Mouse (Mus musculus) MEL (cell line): ENCODE results near the gene Sowaha. TPM values are rescaled to one million over a fixed set of nuclear protein-coding genes. Genes with fewer than 3 reads are reported as not detected.

Experiments
- DNase-seq: peaks from one replicate; pipeline ENCODE4 v3.0.0; 2011; ENCODE audit warnings: low read depth, low spot score
- H3K27ac ChIP-seq: 2 replicates; pipeline ENCODE4 v1.5.1; 2012; ENCODE audit warnings: low read depth, mild to moderate bottlenecking, control low read depth, low read length, moderate library complexity; ENCODE audit not compliant: control insufficient read depth
- H3K27me3 ChIP-seq, 2 experiments: fragments of 150-350 bp in 1 of 2; sonication (generic) in 1 of 2; 2 replicates each; pipeline ENCODE4 v1.6.1; 2012; ENCODE audit warnings: low read length in 2 of 2, mild to moderate bottlenecking in 2 of 2, improper control_type of control experiment in 1 of 2, moderate library complexity in 1 of 2; ENCODE audit not compliant: insufficient read depth in 2 of 2, control insufficient read depth in 1 of 2
- H3K36me3 ChIP-seq, 2 experiments: 2 replicates each; pipeline ENCODE4 v1.6.1; 2012 to 2014; ENCODE audit warnings: low read length in 2 of 2, improper control_type of control experiment in 1 of 2, inconsistent platforms in 1 of 2, mild to moderate bottlenecking in 1 of 2; ENCODE audit not compliant: insufficient read depth in 2 of 2, control insufficient read depth in 1 of 2
- H3K4me1 ChIP-seq, 2 experiments: fragments of 150-350 bp in 1 of 2; sonication (generic) in 1 of 2; 2 replicates each; pipeline ENCODE4 v1.6.1; 2012; ENCODE audit warnings: low read length in 2 of 2, improper control_type of control experiment in 1 of 2, mild to moderate bottlenecking in 1 of 2; ENCODE audit not compliant: insufficient read depth in 2 of 2, control insufficient read depth in 1 of 2
- H3K4me3 ChIP-seq, 2 experiments: fragments of 150-350 bp in 1 of 2; sonication (generic) in 1 of 2; 2 replicates each; pipeline ENCODE4 v1.5.1; 2012; ENCODE audit warnings: low read depth in 2 of 2, low read length in 2 of 2, mild to moderate bottlenecking in 2 of 2, moderate library complexity in 2 of 2, control low read depth in 1 of 2, improper control_type of control experiment in 1 of 2; ENCODE audit not compliant: control insufficient read depth in 1 of 2, insufficient read depth in 1 of 2
- H3K79me2 ChIP-seq: 2 replicates; pipeline ENCODE4 v1.6.1; 2012; ENCODE audit warnings: mild to moderate bottlenecking, low read length, moderate library complexity; ENCODE audit not compliant: control insufficient read depth, poor library complexity, insufficient read depth
- H3K9ac ChIP-seq: 2 replicates; pipeline ENCODE4 v1.6.1; 2012; ENCODE audit warnings: low read depth, mild to moderate bottlenecking, control low read depth, low read length, moderate library complexity; ENCODE audit not compliant: control insufficient read depth, poor library complexity, severe bottlenecking
- H3K9me3 ChIP-seq: fragments of 150-350 bp; sonication (generic); replicated peaks from 2 replicates; pipeline ENCODE4 v1.6.1; 2012; ENCODE audit warnings: mild to moderate bottlenecking, low read length, improper control_type of control experiment, moderate library complexity; ENCODE audit not compliant: insufficient read depth
- BHLHE40 ChIP-seq: IDR thresholded peaks from 2 replicates; pipeline ENCODE4 v1.6.1; 2012; ENCODE audit warnings: low read depth, mild to moderate bottlenecking, inconsistent platforms, low read length, improper control_type of control experiment, borderline replicate concordance
- CHD2 ChIP-seq: IDR thresholded peaks from 2 replicates; pipeline ENCODE4 v1.6.1; 2011; ENCODE audit warnings: low read length, improper control_type of control experiment
- CTCF ChIP-seq, 3 experiments: IDR thresholded peaks in 2 of 3; conservative IDR thresholded peaks in 1 of 3; 2 replicates each; pipeline ENCODE4 v1.5.1; 2011 to 2012; ENCODE audit warnings: low read length in 3 of 3, low read depth in 2 of 3, mild to moderate bottlenecking in 2 of 3, improper control_type of control experiment in 1 of 3, inconsistent platforms in 1 of 3, mixed read lengths in 1 of 3, moderate library complexity in 1 of 3; ENCODE audit not compliant: control insufficient read depth in 1 of 3, insufficient read depth in 1 of 3, poor library complexity in 1 of 3, severe bottlenecking in 1 of 3
- E2F4 ChIP-seq: IDR thresholded peaks from 2 replicates; pipeline ENCODE4 v1.6.1; 2011; ENCODE audit warnings: low read depth, low read length, improper control_type of control experiment, borderline replicate concordance
- ELF1 ChIP-seq: IDR thresholded peaks from 2 replicates; pipeline ENCODE4 v1.6.1; 2014; ENCODE audit warnings: low read depth, mild to moderate bottlenecking, inconsistent platforms, low read length, improper control_type of control experiment, moderate library complexity
- EP300 ChIP-seq, 2 experiments: IDR thresholded peaks; 2 replicates each; pipeline ENCODE4 v1.6.1; 2011; ENCODE audit warnings: improper control_type of control experiment in 2 of 2, low read length in 2 of 2, low read depth in 1 of 2, mild to moderate bottlenecking in 1 of 2
- ETS1 ChIP-seq: IDR thresholded peaks from 2 replicates; pipeline ENCODE4 v1.6.1; 2012; ENCODE audit warnings: low read depth, mild to moderate bottlenecking, inconsistent platforms, low read length, improper control_type of control experiment, moderate library complexity
- GABPA ChIP-seq: IDR thresholded peaks from 2 replicates; pipeline ENCODE4 v1.6.1; 2012; ENCODE audit warnings: low read depth, mild to moderate bottlenecking, inconsistent platforms, low read length, improper control_type of control experiment, moderate library complexity
- GATA1 ChIP-seq: IDR thresholded peaks from 2 replicates; pipeline ENCODE4 v1.6.1; 2011; ENCODE audit warnings: low read depth, low read length, improper control_type of control experiment
- HCFC1 ChIP-seq: IDR thresholded peaks from 2 replicates; pipeline ENCODE4 v1.6.1; 2012; ENCODE audit warnings: low read depth, mild to moderate bottlenecking, inconsistent platforms, low read length, improper control_type of control experiment, moderate library complexity
- JUND ChIP-seq: IDR thresholded peaks from 2 replicates; pipeline ENCODE4 v1.6.1; 2011; ENCODE audit warnings: low read depth, mild to moderate bottlenecking, improper control_type of control experiment, low read length
- MAX ChIP-seq: IDR thresholded peaks from 2 replicates; pipeline ENCODE4 v1.6.1; 2011; ENCODE audit warnings: low read length, improper control_type of control experiment
- MAZ ChIP-seq: IDR thresholded peaks from 2 replicates; pipeline ENCODE4 v1.6.1; 2012; ENCODE audit warnings: low read depth, mild to moderate bottlenecking, inconsistent platforms, low read length, improper control_type of control experiment
- MEF2A ChIP-seq: IDR thresholded peaks from 2 replicates; pipeline ENCODE4 v1.6.1; 2014; ENCODE audit warnings: low read depth, mild to moderate bottlenecking, inconsistent platforms, low read length, improper control_type of control experiment; ENCODE audit not compliant: poor library complexity, insufficient replicate concordance, severe bottlenecking; ENCODE audit errors: extremely low read depth
- MXI1 ChIP-seq: IDR thresholded peaks from 2 replicates; pipeline ENCODE4 v1.6.1; 2011; ENCODE audit warnings: mild to moderate bottlenecking, low read depth, low read length, improper control_type of control experiment
- NELFE ChIP-seq: IDR thresholded peaks from 2 replicates; pipeline ENCODE4 v1.6.1; 2011; ENCODE audit warnings: low read depth, low read length, improper control_type of control experiment
- POLR2A ChIP-seq, 2 experiments: IDR thresholded peaks; 2 replicates each; pipeline ENCODE4 v1.6.1; 2011 to 2012; ENCODE audit warnings: low read length in 2 of 2, mild to moderate bottlenecking in 2 of 2, control low read depth in 1 of 2, improper control_type of control experiment in 1 of 2, low read depth in 1 of 2, moderate library complexity in 1 of 2; ENCODE audit not compliant: control insufficient read depth in 1 of 2, insufficient read depth in 1 of 2, poor library complexity in 1 of 2
- POLR2AphosphoS2 ChIP-seq: IDR thresholded peaks from 2 replicates; pipeline ENCODE4 v1.6.1; 2011; ENCODE audit warnings: low read length, improper control_type of control experiment
- POLR2AphosphoS5 ChIP-seq: IDR thresholded peaks from 2 replicates; pipeline ENCODE4 v1.6.1; 2012; ENCODE audit warnings: low read depth, borderline replicate concordance, mild to moderate bottlenecking, inconsistent platforms, low read length, moderate library complexity, mixed read lengths
- RAD21 ChIP-seq: IDR thresholded peaks from 2 replicates; pipeline ENCODE4 v1.6.1; 2011; ENCODE audit warnings: mild to moderate bottlenecking, low read depth, low read length, improper control_type of control experiment
- RCOR1 ChIP-seq: IDR thresholded peaks from 2 replicates; pipeline ENCODE4 v1.6.1; 2012; ENCODE audit warnings: low read depth, mild to moderate bottlenecking, inconsistent platforms, low read length, improper control_type of control experiment
- SIN3A ChIP-seq: IDR thresholded peaks from 2 replicates; pipeline ENCODE4 v1.6.1; 2012; ENCODE audit warnings: low read length, improper control_type of control experiment, inconsistent platforms
- SMC3 ChIP-seq: IDR thresholded peaks from 2 replicates; pipeline ENCODE4 v1.6.1; 2011; ENCODE audit warnings: low read depth, low read length, improper control_type of control experiment
- UBTF ChIP-seq: IDR thresholded peaks from 2 replicates; pipeline ENCODE4 v1.6.1; 2012; ENCODE audit warnings: low read depth, mild to moderate bottlenecking, inconsistent platforms, low read length, improper control_type of control experiment, moderate library complexity, borderline replicate concordance; ENCODE audit not compliant: insufficient read depth
- USF1 ChIP-seq: IDR thresholded peaks from 2 replicates; pipeline ENCODE4 v1.6.1; 2014; ENCODE audit warnings: low read depth, mild to moderate bottlenecking, inconsistent platforms, low read length, improper control_type of control experiment, moderate library complexity
- USF2 ChIP-seq, 2 experiments: IDR thresholded peaks; 2 replicates each; pipeline ENCODE4 v1.6.1; 2011 to 2012; ENCODE audit warnings: improper control_type of control experiment in 2 of 2, low read length in 2 of 2, borderline replicate concordance in 1 of 2, inconsistent platforms in 1 of 2, low read depth in 1 of 2, mild to moderate bottlenecking in 1 of 2; ENCODE audit not compliant: insufficient read depth in 1 of 2
- ZC3H11A ChIP-seq: IDR thresholded peaks from 2 replicates; pipeline ENCODE4 v1.6.1; 2012; ENCODE audit warnings: low read depth, mild to moderate bottlenecking, inconsistent platforms, low read length, improper control_type of control experiment
- ZKSCAN1 ChIP-seq: IDR thresholded peaks from 2 replicates; pipeline ENCODE4 v1.6.1; 2012; ENCODE audit warnings: low read depth, mild to moderate bottlenecking, inconsistent platforms, low read length, improper control_type of control experiment, moderate library complexity
- ZMIZ1 ChIP-seq: IDR thresholded peaks from 2 replicates; pipeline ENCODE4 v1.6.1; 2012; ENCODE audit warnings: low read depth, mild to moderate bottlenecking, inconsistent platforms, low read length, improper control_type of control experiment, moderate library complexity
- polyA plus RNA-seq, 2 experiments: library from polyadenylated mRNA; stranded (reverse) in 1 of 2; unstranded in 1 of 2; fragments of >175 nt in 1 of 2; fragments of >200 nt in 1 of 2; gene quantifications; 2 replicates each; pipeline versions ENCODE4 v1.2.1 to v1.2.4; 2012; ENCODE audit warnings: low replicate concordance in 2 of 2, low read depth in 1 of 2; ENCODE audit not compliant: insufficient read length in 2 of 2, insufficient read depth in 1 of 2, missing spikeins in 1 of 2
- total RNA-seq: library from RNA; depleted of rRNA; stranded (reverse); fragments of 300-350 nt; gene quantifications from 2 replicates; pipeline ENCODE4 v1.2.3, GENCODE M21; 2012

Sowaha gene
- total and polyA plus RNA-seq, 3 experiments, result not detected

- TF ChIP-seq MEF2A (no peak), POLR2A (IDR thresholded peaks at IDR 0.05; ENCODE audit: control insufficient read depth in 1 of 2, insufficient read depth in 1 of 2, low read depth in 1 of 2, low read length in 2 of 2, poor library complexity in 1 of 2) (no peak), HCFC1 (no peak), GATA1 (no peak), ZMIZ1 (no peak), POLR2AphosphoS2 (no peak), SMC3 (no peak), ETS1 (no peak), E2F4 (no peak), USF1 (no peak), BHLHE40 (no peak), JUND (no peak), MAX (no peak), CHD2 (no peak), CTCF (IDR thresholded peaks at IDR 0.05 in 2 of 3, conservative IDR thresholded peaks at IDR 0.05 in 1 of 3; ENCODE audit: control insufficient read depth in 1 of 3, insufficient read depth in 1 of 3, low read depth in 2 of 3, low read length in 3 of 3, poor library complexity in 1 of 3, severe bottlenecking in 1 of 3) (no peak), MAZ (no peak)
- peaks cover 6 to 10% of the 10 kb centered on the region in 2 experiments; a peak in 3 of 4 replicates for H3K4me1 ChIP-seq
- H3K27me3 ChIP-seq, result no peaks in the 10 kb centered on the region
- no peak for DNase-seq
- no peaks in the 10 kb centered on the region for H3K9me3 ChIP-seq
- no peaks in the 10 kb centered on the region for H3K79me2 ChIP-seq
- no peak overlapping the region for H3K27ac ChIP-seq
- no peak overlapping the region for H3K9ac ChIP-seq
- peaks cover 0 to 10% of the 10 kb centered on the region in 2 experiments; a peak in 2 of 4 replicates for H3K36me3 ChIP-seq
- no peak overlapping the region for H3K4me3 ChIP-seq
Observed at GRCm38 (mm10) chr11:53503738-53504137, 23.7 kb upstream of the Sowaha start.

GRCm38 (mm10) chr11:53502039-53502765, 22.1 kb upstream of the Sowaha start:
- Histone ChIP-seq H3K27me3 (no peaks in the 10 kb centered on the region), H3K9me3 (no peaks in the 10 kb centered on the region), H3K4me1 (peaks cover 5 to 6% of the 10 kb centered on the region in 2 experiments; a peak in 2 of 4 replicates), H3K9ac (no peak overlapping the region), H3K79me2 (no peaks in the 10 kb centered on the region), H3K36me3 (peaks cover 0 to 9% of the 10 kb centered on the region in 2 experiments; a peak in 2 of 4 replicates), H3K4me3 (no peak overlapping the region), H3K27ac (no peak overlapping the region)
- DNase-seq, result peak; percentile 56
- TF ChIP-seq UBTF (no peak), GABPA (no peak), ZC3H11A (peak; percentile 72), POLR2AphosphoS2 (no peak), MAZ (no peak), RCOR1 (no peak), MAX (0 out of 2 replicates have a peak, but pooled peaks have one; percentile 23), BHLHE40 (peak; percentile 86), ZMIZ1 (no peak), SIN3A (peak; percentile 51; the same call in 1 of the 2 replicates), SMC3 (peak; percentile 63), POLR2AphosphoS5 (no peak), CHD2 (peak; percentile 86), USF2 (IDR thresholded peaks at IDR 0.05; ENCODE audit: borderline replicate concordance in 1 of 2, insufficient read depth in 1 of 2, low read depth in 1 of 2, low read length in 2 of 2) (no peak), MXI1 (0 out of 2 replicates have a peak, but pooled peaks have one; percentile 46), ZKSCAN1 (no peak), RAD21 (peak; percentile 56), HCFC1 (no peak), NELFE (no peak), ETS1 (no peak), ELF1 (no peak), EP300 (IDR thresholded peaks at IDR 0.05; ENCODE audit: low read depth in 1 of 2, low read length in 2 of 2) (no peak)
